Mouse (Mus musculus) hindbrain, embryonic 10.5 days (tissue): ENCODE results near the gene Adamts20. TPM values are rescaled to one million over a fixed set of nuclear protein-coding genes. Genes with fewer than 3 reads are reported as not detected.

Experiments
- DNase-seq: peaks from one replicate; pipeline ENCODE4 v3.0.0-alpha.2; 2017; ENCODE audit warnings: low spot score
- H3K27ac ChIP-seq: fragments of 300-500 bp; sonication (generic); 2 replicates; pipeline ENCODE4 v1.5.1; 2016; ENCODE audit warnings: mild to moderate bottlenecking, moderate library complexity
- H3K27me3 ChIP-seq: fragments of 300-500 bp; sonication (generic); 2 replicates; pipeline ENCODE4 v1.6.1; 2016; ENCODE audit warnings: mild to moderate bottlenecking; ENCODE audit not compliant: poor library complexity, insufficient read depth, severe bottlenecking
- H3K36me3 ChIP-seq: fragments of 300-500 bp; sonication (generic); 2 replicates; pipeline ENCODE4 v1.6.1; 2016; ENCODE audit warnings: mild to moderate bottlenecking, moderate library complexity
- H3K4me1 ChIP-seq: fragments of 300-500 bp; sonication (generic); replicated peaks from 2 replicates; pipeline ENCODE4 v1.6.1; 2016; ENCODE audit warnings: mild to moderate bottlenecking
- H3K4me3 ChIP-seq: fragments of 300-500 bp; sonication (generic); 2 replicates; pipeline ENCODE4 v1.5.1; 2016; ENCODE audit warnings: mild to moderate bottlenecking, moderate library complexity
- H3K9me3 ChIP-seq: fragments of 300-500 bp; sonication (generic); 2 replicates; pipeline ENCODE4 v1.6.1; 2016; ENCODE audit warnings: mild to moderate bottlenecking, moderate library complexity
- WGBS: fragments of 180-500 bp; shearing (Covaris S2); methylation state at CpG from one replicate; pipeline ENCODE4 v1.1.7; 2016; 5-methylcytosine and 5-hydroxymethylcytosine counted together
- polyA plus RNA-seq: library from polyadenylated mRNA; unstranded; fragments of >200 nt; fragmentation: Nextera tagmentation; extraction: Ambion mirVana; gene quantifications from 2 replicates; pipeline ENCODE4 v1.2.1, GENCODE M21; 2016

Adamts20 gene
- polyA plus RNA-seq, 1 experiment from 2014 or later, result 1.4 TPM

- DNase-seq, result no peak
- Histone ChIP-seq H3K4me3 (no peak overlapping the region), H3K27ac (no peak overlapping the region), H3K36me3 (no peaks in the 10 kb centered on the region), H3K27me3 (no peaks in the 10 kb centered on the region), H3K4me1 (no peaks in the 10 kb centered on the region), H3K9me3 (no peaks in the 10 kb centered on the region)
- 83% methylated on average over 9 of the region's 9 CpGs for WGBS
These were observed 157.3 kb downstream of the Adamts20 start for GRCm38 (mm10) chr15:94307888-94308287.

GRCm38 (mm10) chr15:94303151-94303550, 162.1 kb downstream of the Adamts20 start:
- no peaks in the 10 kb centered on the region for H3K36me3 ChIP-seq
- DNase-seq, result no peak
- no peaks in the 10 kb centered on the region for H3K9me3 ChIP-seq
- H3K27me3 ChIP-seq, result no peaks in the 10 kb centered on the region
- H3K4me1 ChIP-seq, result no peaks in the 10 kb centered on the region
- H3K27ac ChIP-seq, result no peak overlapping the region
- no peak overlapping the region for H3K4me3 ChIP-seq
- WGBS, result 71% methylated on average over 3 of the region's 3 CpGs

- 81% methylated on average over 4 of the region's 4 CpGs for WGBS
- Histone ChIP-seq H3K4me1 (no peaks in the 10 kb centered on the region), H3K4me3 (no peak overlapping the region), H3K27ac (no peak overlapping the region), H3K9me3 (no peaks in the 10 kb centered on the region), H3K36me3 (no peaks in the 10 kb centered on the region), H3K27me3 (no peaks in the 10 kb centered on the region)
- DNase-seq, result no peak
These were observed 171.1 kb downstream of the Adamts20 start for GRCm38 (mm10) chr15:94294084-94294483.

DNA sequence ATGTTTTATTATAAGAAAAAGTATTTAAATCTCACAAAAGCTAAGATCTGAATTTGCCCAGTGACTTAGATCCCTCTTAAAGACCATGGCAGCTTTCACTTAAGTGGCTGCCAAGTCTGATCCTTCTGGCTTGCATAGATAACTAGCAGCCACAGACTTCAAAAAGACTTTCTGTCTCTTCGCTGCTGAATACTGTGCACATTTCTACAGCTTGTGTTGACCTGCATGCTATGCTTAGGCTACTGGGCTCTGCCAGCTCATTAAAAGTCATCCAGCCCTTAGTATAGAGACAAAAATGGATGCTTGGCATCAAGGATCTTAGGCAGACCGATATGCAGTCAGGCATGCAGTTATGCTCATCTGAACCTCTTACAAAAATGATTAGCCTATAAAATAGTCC, 177.2 kb downstream of the Adamts20 start:
- Histone ChIP-seq H3K9me3 (no peaks in the 10 kb centered on the region), H3K4me3 (no peak overlapping the region), H3K36me3 (no peaks in the 10 kb centered on the region), H3K4me1 (0 out of 2 replicates have a peak, but pooled peaks cover 4% of the 10 kb centered on the region), H3K27ac (no peak overlapping the region), H3K27me3 (no peaks in the 10 kb centered on the region)
- 92% methylated on average over 2 of the region's 2 CpGs for WGBS
- no peak for DNase-seq

- no peak for DNase-seq
- no peak overlapping the region for H3K27ac ChIP-seq
- 76% methylated on average over 3 of the region's 3 CpGs for WGBS
- H3K4me3 ChIP-seq, result no peak overlapping the region
- no peaks in the 10 kb centered on the region for H3K36me3 ChIP-seq
- no peaks in the 10 kb centered on the region for H3K9me3 ChIP-seq
- no peaks in the 10 kb centered on the region for H3K27me3 ChIP-seq
- 0 out of 2 replicates have a peak, but pooled peaks cover 4% of the 10 kb centered on the region for H3K4me1 ChIP-seq
These were observed 177.7 kb downstream of the Adamts20 start for GRCm38 (mm10) chr15:94287495-94287894.

GRCm38 (mm10) chr15:94276418-94276817, 188.8 kb downstream of the Adamts20 start:
- DNase-seq, result no peak
- H3K36me3 ChIP-seq, result no peaks in the 10 kb centered on the region

DNA sequence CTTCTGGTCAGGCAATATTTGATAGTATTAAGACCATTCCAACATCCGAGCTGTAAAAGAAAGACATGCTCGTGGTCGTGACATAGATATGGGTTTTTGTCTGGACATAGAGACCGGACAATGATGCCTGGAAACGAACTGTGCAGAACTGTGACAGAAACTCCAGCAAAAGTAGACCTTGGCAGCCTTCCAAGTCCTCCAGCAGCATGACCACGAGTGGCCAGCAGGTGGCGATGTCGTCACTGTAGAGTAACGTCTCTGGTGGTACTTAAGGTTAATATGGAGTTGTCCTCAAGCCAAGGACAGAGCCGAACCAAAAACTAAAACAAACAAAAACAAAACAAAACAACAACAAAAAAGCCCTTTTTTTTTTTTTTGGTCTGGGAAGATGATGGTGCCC, 199.6 kb downstream of the Adamts20 start:
- Histone ChIP-seq H3K27me3 (no peaks in the 10 kb centered on the region), H3K4me1 (no peaks in the 10 kb centered on the region), H3K36me3 (no peaks in the 10 kb centered on the region), H3K9me3 (no peaks in the 10 kb centered on the region), H3K4me3 (no peak overlapping the region), H3K27ac (no peak overlapping the region)
- WGBS, result 44% methylated on average over 10 of the region's 10 CpGs
- peak; percentile 80 for DNase-seq

More at GRCm38 (mm10) chr15:94276418-94276817, 188.8 kb downstream of the Adamts20 start:
- WGBS, result 84% methylated on average over 8 of the region's 8 CpGs
- H3K27ac ChIP-seq, result no peak overlapping the region
- H3K9me3 ChIP-seq, result no peaks in the 10 kb centered on the region
- no peaks in the 10 kb centered on the region for H3K27me3 ChIP-seq
- H3K4me1 ChIP-seq, result peaks cover 4% of the 10 kb centered on the region; the same call in 1 of the 2 replicates
- H3K4me3 ChIP-seq, result no peak overlapping the region

DNA sequence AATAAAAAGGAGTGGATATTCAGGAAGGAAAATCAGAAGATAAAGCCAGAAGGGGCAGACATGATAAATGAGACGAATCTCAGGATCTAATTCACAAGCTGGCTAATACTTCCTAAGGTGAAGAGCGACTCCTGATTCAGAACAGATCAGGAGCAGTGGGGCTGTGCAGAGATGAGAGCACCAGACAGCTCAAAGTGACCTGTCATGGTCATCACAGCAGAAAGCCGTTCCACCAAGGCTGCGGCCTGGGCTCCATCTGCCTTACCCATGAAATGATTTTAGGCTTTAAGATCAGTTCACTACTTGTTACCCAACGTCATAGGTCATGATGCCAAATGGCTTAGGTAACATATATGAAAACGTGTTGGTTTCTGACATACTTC, 200.7 kb downstream of the Adamts20 start:
- no peak overlapping the region for H3K4me3 ChIP-seq
- WGBS, result 85% methylated on average over 6 of the region's 6 CpGs

DNA sequence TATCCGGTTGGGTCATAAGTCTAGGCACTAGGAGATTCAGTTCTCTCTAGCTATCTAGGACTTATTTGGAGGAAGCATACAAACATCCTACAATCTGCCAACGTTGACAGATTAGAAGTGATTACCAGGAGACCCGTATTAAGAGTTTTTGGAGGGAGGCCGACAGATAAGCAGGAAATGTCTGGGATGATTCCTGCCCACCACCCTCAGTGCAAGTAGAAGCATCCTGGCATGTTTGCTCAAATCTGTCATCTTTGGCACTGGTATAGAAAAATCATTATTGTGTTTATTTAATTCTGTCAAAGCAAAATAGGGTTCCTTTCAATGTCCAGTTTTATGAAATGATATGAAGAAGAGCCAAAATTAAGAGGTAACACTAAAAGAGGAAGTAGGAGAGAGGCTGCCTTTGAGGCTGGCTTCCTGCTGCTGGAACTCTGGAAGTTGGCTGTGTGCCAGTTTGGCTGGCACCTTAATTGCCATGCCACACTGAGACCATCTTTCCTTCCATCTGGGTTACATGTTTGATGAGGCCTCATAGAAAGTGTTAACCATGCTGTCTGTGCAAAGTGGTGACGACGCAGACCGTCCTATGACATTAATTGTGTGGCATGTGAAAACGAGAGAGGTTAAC, 201.2 kb downstream of the Adamts20 start:
- no peaks in the 10 kb centered on the region for H3K27me3 ChIP-seq
- no peaks in the 10 kb centered on the region for H3K36me3 ChIP-seq
- H3K9me3 ChIP-seq, result no peaks in the 10 kb centered on the region
- H3K27ac ChIP-seq, result no peak overlapping the region
- H3K4me3 ChIP-seq, result no peak overlapping the region
- H3K4me1 ChIP-seq, result no peaks in the 10 kb centered on the region
- DNase-seq, result no peak
- 86% methylated on average over 8 of the region's 8 CpGs for WGBS

More for the DNA sequence above, 200.7 kb downstream of the Adamts20 start:
- Histone ChIP-seq H3K36me3 (no peaks in the 10 kb centered on the region), H3K27ac (no peak overlapping the region), H3K4me1 (no peaks in the 10 kb centered on the region), H3K9me3 (no peaks in the 10 kb centered on the region), H3K27me3 (no peaks in the 10 kb centered on the region)
- no peak for DNase-seq

DNA sequence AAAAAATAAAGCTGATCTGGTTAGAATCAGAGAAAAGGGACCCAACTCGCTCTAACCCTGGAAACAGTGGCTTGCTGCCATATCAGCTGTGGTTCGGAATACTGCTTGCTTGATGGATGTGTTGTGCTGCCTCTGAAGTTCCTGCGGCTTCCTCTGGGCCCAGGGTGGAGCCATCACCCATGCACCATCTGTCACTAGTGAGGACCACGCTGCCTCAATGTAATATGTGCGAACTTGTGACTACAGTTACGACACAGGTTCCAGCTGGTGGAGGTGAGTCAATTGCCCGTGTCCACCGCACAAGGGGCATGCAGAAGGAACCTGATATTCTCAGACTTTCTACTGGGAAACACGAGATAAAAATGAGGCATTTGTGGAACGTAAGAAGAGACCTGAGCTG, 202.0 kb downstream of the Adamts20 start:
- Histone ChIP-seq H3K27ac (no peak overlapping the region), H3K4me1 (no peaks in the 10 kb centered on the region), H3K27me3 (no peaks in the 10 kb centered on the region), H3K4me3 (no peak overlapping the region), H3K36me3 (no peaks in the 10 kb centered on the region), H3K9me3 (no peaks in the 10 kb centered on the region)
- DNase-seq, result no peak
- WGBS, result 78% methylated on average over 10 of the region's 10 CpGs

- H3K9me3 ChIP-seq, result no peaks in the 10 kb centered on the region
- H3K36me3 ChIP-seq, result no peaks in the 10 kb centered on the region
- no peak overlapping the region for H3K27ac ChIP-seq
- DNase-seq, result no peak
- no peak overlapping the region for H3K4me3 ChIP-seq
- no peaks in the 10 kb centered on the region for H3K27me3 ChIP-seq
- no peaks in the 10 kb centered on the region for H3K4me1 ChIP-seq
- 93% methylated on average over 4 of the region's 4 CpGs for WGBS
These were observed 205.7 kb downstream of the Adamts20 start for GRCm38 (mm10) chr15:94259497-94259896.

DNA sequence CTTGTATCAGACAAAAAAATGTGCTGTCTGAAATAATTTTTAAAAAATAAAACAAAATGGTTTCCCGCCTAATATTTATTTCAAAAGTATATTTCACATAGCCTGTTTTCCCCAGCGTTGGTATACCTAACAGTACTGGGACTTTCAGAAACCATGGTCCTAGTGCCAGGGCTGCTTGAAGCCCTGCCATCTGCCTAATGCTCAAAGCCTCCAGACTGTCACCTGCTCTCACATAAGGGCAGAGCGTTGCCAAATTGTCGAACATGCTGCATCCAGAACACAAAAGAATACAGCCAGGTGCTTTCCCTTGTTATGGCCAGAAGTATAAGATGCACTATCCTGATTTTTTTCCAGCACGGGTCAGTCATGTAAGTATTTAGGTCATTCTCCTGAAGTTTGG, 209.7 kb downstream of the Adamts20 start:
- DNase-seq, result no peak
- Histone ChIP-seq H3K36me3 (no peaks in the 10 kb centered on the region), H3K9me3 (no peaks in the 10 kb centered on the region), H3K27ac (no peak overlapping the region), H3K4me1 (no peaks in the 10 kb centered on the region), H3K4me3 (no peak overlapping the region), H3K27me3 (no peaks in the 10 kb centered on the region)
- WGBS, result 94% methylated on average over 5 of the region's 5 CpGs

- Histone ChIP-seq H3K4me3 (no peak overlapping the region), H3K27ac (no peak overlapping the region), H3K27me3 (no peaks in the 10 kb centered on the region), H3K4me1 (no peaks in the 10 kb centered on the region), H3K9me3 (no peaks in the 10 kb centered on the region), H3K36me3 (no peaks in the 10 kb centered on the region)
- DNase-seq, result no peak
- 80% methylated on average over 3 of the region's 3 CpGs for WGBS
These were observed 210.2 kb downstream of the Adamts20 start for GRCm38 (mm10) chr15:94254861-94255516.
